Mouse (Mus musculus): ENCODE measurements at regions not wholly inside any gene's neighbourhood (a gene's known extent, or its start where the extent isn't known, plus 50 kb on each side); places are given as distances from the start of the nearest gene placed in this dataset.

DNA sequence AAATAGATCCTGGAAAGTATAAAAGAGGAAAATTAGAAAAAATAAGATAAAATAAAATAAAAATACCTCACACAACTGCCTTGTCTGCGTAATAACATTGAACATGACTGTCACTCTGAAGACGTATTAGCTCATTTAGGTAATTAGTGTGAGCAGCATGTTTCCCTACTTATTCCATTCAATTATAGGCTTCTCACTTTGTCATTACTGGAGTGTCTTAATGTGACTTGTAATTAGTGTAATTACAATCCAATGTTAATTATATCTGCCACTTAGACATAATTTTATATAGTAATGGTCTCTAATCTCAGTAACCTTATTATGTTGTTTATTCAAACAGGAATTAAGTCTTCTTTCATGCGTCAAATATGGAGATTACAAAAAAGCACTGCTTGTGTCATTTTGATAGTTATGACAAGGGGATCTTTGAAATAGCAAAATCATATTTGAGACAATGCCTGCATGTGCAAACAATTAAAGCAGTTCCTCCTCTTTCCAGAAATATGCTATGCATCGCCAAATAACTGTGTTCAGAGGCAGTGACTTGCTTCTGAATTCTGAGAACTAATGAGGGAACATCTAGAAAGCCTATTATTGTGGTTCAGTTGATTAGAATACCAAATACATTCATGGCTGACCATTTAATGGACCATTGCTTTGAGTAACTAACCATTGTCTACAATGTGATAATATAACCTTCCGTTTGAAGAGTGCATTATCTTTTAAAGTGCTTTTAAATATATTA lies 979.7 kb upstream of the Acvr2a start:
- TF ChIP-seq CTCF (IDR thresholded peaks at IDR 0.05; ENCODE audit: borderline replicate concordance, extremely low read depth, insufficient read depth, insufficient read length) (no peak), POLR2A (IDR thresholded peaks at IDR 0.05; ENCODE audit: borderline replicate concordance, extremely low read depth, insufficient read depth, insufficient read length, poor library complexity, severe bottlenecking) (no peak)
